Mouse (Mus musculus): Measurements from ENCODE around the gene Ncoa5.

DNA sequence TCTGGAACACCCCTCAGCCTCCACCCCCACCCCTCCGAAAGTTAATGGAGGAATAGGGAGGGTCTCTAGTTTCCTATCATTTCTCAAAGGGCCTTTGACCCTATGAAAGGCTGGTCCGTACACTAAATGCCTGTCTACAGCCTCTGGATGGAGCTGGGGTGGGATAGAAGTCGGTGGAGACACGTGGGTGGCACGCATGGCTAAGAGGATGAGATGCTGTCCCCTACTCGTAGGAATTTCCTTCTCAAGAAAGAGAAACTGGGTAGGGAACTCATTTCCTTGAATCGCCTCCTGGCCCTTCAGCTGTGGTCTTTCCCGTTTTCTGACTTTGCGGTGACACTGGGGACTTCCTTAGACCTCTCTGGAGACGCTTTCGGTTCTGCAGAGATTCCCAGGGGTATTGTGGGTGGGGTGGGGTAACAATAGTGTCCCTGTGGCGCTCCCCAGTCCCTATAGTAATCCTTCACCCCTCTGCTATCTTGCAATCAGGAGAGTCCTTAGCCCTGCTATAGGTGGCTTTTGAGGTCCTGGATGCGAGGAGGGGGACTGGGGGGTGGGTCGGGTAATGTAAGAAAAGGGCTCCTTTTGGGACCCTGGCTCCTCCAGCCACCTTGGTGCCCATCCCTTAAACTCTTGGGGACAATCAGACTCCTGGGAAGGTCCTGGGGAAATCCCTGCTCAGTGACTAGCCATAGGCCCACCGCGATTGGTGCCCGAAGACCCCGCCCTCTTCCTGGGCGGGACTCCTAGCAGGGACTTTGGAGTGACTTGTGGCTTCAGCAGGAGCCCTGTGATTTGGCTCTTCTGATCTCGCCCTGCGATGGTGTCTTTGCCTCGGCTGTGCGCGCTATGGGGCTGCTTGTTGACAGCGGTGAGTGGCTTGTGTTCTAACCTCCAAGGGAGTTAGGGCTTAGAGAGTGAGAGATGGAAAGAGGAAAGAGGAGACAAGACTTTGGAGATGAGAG lies 20.5 kb upstream of the Ncoa5 start, which contains the start of gene Cd40:
- TF ChIP-seq CTCF (IDR thresholded peaks at IDR 0.05; ENCODE audit: insufficient read depth, low read depth, low read length) = no peak
- TF ChIP-seq POLR2A (IDR thresholded peaks at IDR 0.05; ENCODE audit: insufficient read depth, low read depth, low read length) = no peak

Measured in olfactory bulb, adult 2 months (tissue).